ENCODE assay signal across 12 mouse cellular contexts in the genomic region with DNA sequence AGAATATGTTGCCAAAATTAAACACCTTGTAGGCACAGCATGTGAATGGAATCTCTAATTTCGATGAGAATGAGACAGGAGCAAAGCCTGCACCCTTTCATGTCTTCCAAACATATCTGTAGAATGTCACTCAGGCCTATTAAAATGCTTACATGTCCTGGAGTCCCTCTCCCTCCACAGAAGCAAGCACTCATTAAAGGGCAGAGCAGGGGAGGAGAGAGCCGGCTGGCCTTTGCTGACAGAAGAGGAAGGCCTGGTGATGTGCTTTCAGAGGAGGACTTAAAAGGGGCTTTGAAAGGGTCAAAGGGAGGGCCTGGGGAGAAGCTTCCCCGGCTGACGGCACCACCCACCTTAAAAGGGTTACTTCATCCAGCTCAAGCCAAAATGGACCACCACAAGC.
DNase-seq lines count a peak whose midpoint lies in the region; ATAC-seq lines count a peak whose summit lies in the region.
"Had no signal": no experiment of that assay in that cellular context is flagged by ENCODE, and none has a peak within 500 bp of the region (broad histone marks: within the 10 kb centered on the region; RNA-seq: fewer than 3 reads in every experiment).

No protein-coding gene starts in this region.

- WGBS in heart, embryonic 12.5 days, result 17% methylated on average over 4 of the region's 4 CpGs
- 10% methylated on average over 4 of the region's 4 CpGs for WGBS in forebrain, embryonic 11.5 days
- 9% methylated on average over 4 of the region's 4 CpGs for WGBS in midbrain, embryonic 11.5 days

- H3K9me3 ChIP-seq in heart, embryonic 12.5 days (replicated peaks), result no peaks in the 10 kb centered on the region
- no peaks in the 10 kb centered on the region for H3K9me3 ChIP-seq in forebrain, embryonic 11.5 days (ENCODE audit: control insufficient read depth, low read length)
- no peaks in the 10 kb centered on the region for H3K9me3 ChIP-seq in midbrain, embryonic 11.5 days (ENCODE audit: control insufficient read depth, low read length)
- H3K9me3 ChIP-seq: limb, embryonic 12.5 days; stomach, embryonic 15.5 days had no signal

- H3K36me3 ChIP-seq in heart, embryonic 12.5 days, result no peaks in the 10 kb centered on the region
- H3K36me3 ChIP-seq in forebrain, embryonic 11.5 days (ENCODE audit: control insufficient read depth, insufficient read depth, low read length), result no peaks in the 10 kb centered on the region
- no peaks in the 10 kb centered on the region for H3K36me3 ChIP-seq in midbrain, embryonic 11.5 days (ENCODE audit: control insufficient read depth, insufficient read depth, low read length)
- H3K36me3 ChIP-seq: limb, embryonic 12.5 days; stomach, embryonic 15.5 days had no signal

- no peak overlapping the region for H3K4me3 ChIP-seq in heart, embryonic 12.5 days
- no peak overlapping the region for H3K4me3 ChIP-seq in forebrain, embryonic 11.5 days (ENCODE audit: low read depth, low read length)
- H3K4me3 ChIP-seq in midbrain, embryonic 11.5 days (ENCODE audit: low read depth, low read length), result no peak overlapping the region
- H3K4me3 ChIP-seq: limb, embryonic 12.5 days; stomach, embryonic 15.5 days had no signal

- peak overlapping the region; percentile 57; the same call in 1 of the 2 replicates for H3K27ac ChIP-seq in heart, embryonic 12.5 days (ENCODE audit: poor library complexity, severe bottlenecking)
- peak overlapping the region; percentile 61; the same call in 1 of the 2 replicates for H3K27ac ChIP-seq in forebrain, embryonic 11.5 days (ENCODE audit: low read depth, low read length)
- peak overlapping the region; percentile 67 for H3K27ac ChIP-seq in midbrain, embryonic 11.5 days (ENCODE audit: low read depth, low read length)
- H3K27ac ChIP-seq: limb, embryonic 12.5 days; stomach, embryonic 15.5 days had no signal

- H3K4me1 ChIP-seq in heart, embryonic 12.5 days (replicated peaks), result peaks cover 62% of the 10 kb centered on the region
- peaks cover 16% of the 10 kb centered on the region for H3K4me1 ChIP-seq in forebrain, embryonic 11.5 days (replicated peaks; ENCODE audit: control insufficient read depth, insufficient read depth, low read length)
- H3K4me1 ChIP-seq in midbrain, embryonic 11.5 days (ENCODE audit: control insufficient read depth, insufficient read depth, low read length), result peaks cover 28% of the 10 kb centered on the region

- intact Hi-C loops in heart, postnatal 25 days (cut with DNase I), result no loop called here

- no peak overlapping the region for H3K9ac ChIP-seq in heart, embryonic 12.5 days
- no peak overlapping the region for H3K9ac ChIP-seq in forebrain, embryonic 11.5 days (ENCODE audit: low read length)
- H3K9ac ChIP-seq in midbrain, embryonic 11.5 days (ENCODE audit: low read length), result no peak overlapping the region
- H3K9ac ChIP-seq: limb, embryonic 12.5 days; stomach, embryonic 15.5 days had no signal

- H3K4me2 ChIP-seq in heart, embryonic 12.5 days, result no peak overlapping the region
- no peak overlapping the region for H3K4me2 ChIP-seq in forebrain, embryonic 11.5 days (ENCODE audit: low read depth, low read length, severe bottlenecking)
- no peak overlapping the region for H3K4me2 ChIP-seq in midbrain, embryonic 11.5 days
- H3K4me2 ChIP-seq: limb, embryonic 12.5 days had no signal

- H3K27me3 ChIP-seq in heart, embryonic 12.5 days (replicated peaks), result no peaks in the 10 kb centered on the region
- no peaks in the 10 kb centered on the region for H3K27me3 ChIP-seq in forebrain, embryonic 11.5 days (ENCODE audit: control insufficient read depth, insufficient read depth, low read length)
- no peaks in the 10 kb centered on the region for H3K27me3 ChIP-seq in midbrain, embryonic 11.5 days (ENCODE audit: control insufficient read depth, insufficient read depth, low read length)
- H3K27me3 ChIP-seq: limb, embryonic 12.5 days; stomach, embryonic 15.5 days had no signal

- no peak for DNase-seq in heart, postnatal 25 days (ENCODE audit: low spot score)
- DNase-seq in Muller cell, postnatal 12 days (ENCODE audit: inconsistent ontology term), result peak; percentile 11
- no peak for DNase-seq in forebrain, embryonic 11.5 days (ENCODE audit: low spot score)
- DNase-seq in midbrain, embryonic 11.5 days (ENCODE audit: low spot score, missing footprints), result peak; percentile 88
- DNase-seq in urinary bladder, postnatal 14 days (ENCODE audit: low spot score), result no peak
- no peak for DNase-seq in kidney, postnatal 10 days
- no peak for DNase-seq in cerebellum, adult 11-12 months
- DNase-seq: B cell, adult 2 months; kidney, adult 18-20 months had no signal

- ATAC-seq in heart, embryonic 12.5 days (ENCODE audit: insufficient number of reproducible peaks, low FRiP score), result no peak
- ATAC-seq in forebrain, embryonic 11.5 days (replicated peaks; ENCODE audit: low FRiP score), result no peak; the same call in 1 of the 2 replicates
- peak; percentile 42; the same call in 1 of the 2 replicates for ATAC-seq in midbrain, embryonic 11.5 days (ENCODE audit: low FRiP score)

Comparison
In these comparisons a context has a peak if more than half of its experiments do, and no peak if none do; other contexts are left out.
1. DNase-seq: peak in Muller cell, postnatal 12 days (single experiment) and midbrain, embryonic 11.5 days (single experiment); none in heart, postnatal 25 days (single experiment), forebrain, embryonic 11.5 days (single experiment), urinary bladder, postnatal 14 days (single experiment), kidney, postnatal 10 days (single experiment) and cerebellum, adult 11-12 months (single experiment).
2. Peak in every context shown above with its lines, with median percentiles within 50 percentile points of each other: H3K27ac ChIP-seq.